Mouse (Mus musculus) cerebellum, adult 18-20 months (tissue): ENCODE measurements at regions not wholly inside any gene's neighbourhood (a gene's known extent, or its start where the extent isn't known, plus 50 kb on each side); places are given as distances from the start of the nearest gene placed in this dataset.
"Not testable (repeated sequence)": the region's sequence is repeated elsewhere in the genome, so short reads cannot be mapped to it uniquely, and the experiment has no call there.

Source experiments
- DNase-seq, 2 experiments: peaks; one replicate each; pipeline ENCODE4 v3.0.0; 2021

- peak; percentile 56 to 63 for DNase-seq
Measured at GRCm38 (mm10) chr12:69524337-69525035, 58.3 kb downstream of the Vcpkmt start.

- DNase-seq, result no peak
Measured at GRCm38 (mm10) chr12:69519869-69520268, 63.0 kb downstream of the Vcpkmt start.

DNA sequence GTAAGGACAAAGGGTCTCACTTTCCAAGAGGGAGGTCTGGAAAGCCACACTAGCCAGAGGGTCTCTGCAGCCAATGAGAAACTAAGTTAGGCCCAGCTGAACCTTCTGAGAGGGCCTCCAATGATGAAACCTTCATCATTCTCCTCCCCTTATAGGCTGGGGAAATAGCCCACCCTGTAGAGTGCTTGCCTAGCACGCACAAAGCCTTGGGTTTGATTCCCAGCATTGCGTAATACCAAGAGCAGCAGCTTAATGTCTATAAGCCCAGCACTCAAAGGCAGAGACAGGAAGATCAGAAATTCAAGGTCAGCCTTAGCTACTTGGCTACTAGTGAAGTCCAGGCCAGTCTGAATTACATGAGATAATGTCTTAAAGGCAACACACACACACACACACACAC, 63.8 kb downstream of the Vcpkmt start:
- DNase-seq, result no peak

DNA sequence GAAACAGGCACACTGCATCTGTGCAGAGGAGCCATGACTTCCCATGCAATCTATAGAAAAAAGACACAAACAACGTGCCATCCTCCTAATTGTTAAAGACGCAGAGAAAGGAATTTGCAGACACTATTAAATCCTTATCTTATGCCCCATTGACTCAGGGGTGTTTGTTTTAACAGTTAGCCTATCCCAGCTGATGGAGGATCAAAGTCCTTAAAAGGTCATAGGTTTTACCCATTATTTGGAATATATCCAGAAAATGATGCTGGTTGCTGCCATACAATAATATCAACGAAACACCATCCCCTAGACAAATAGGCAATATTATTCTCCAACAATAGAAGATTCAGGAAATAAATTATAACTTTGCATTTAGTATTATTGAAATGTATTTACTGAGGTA, 65.2 kb downstream of the Vcpkmt start:
- no peak for DNase-seq

- DNase-seq, result no peak
Measured at GRCm38 (mm10) chr12:69516314-69516916, 66.4 kb downstream of the Vcpkmt start.

DNA sequence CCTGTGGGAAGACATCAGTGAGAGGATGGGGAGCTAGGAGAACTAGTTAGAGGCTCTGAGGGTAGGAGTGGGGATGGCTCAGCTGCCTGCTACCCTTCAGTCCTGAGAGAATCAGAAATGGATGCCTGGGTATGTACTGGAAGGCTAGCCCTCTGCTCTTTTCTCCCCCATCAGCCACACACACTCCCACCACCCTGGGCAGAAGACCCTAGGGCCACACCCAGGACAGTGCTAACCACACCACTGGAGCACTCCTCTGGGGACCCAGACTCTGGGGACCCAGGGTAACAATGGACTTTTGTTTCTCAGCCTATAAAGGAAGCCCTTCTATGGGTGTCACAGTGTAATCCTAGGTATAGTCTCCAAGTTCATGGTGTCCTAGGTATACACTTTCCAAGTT, 67.0 kb downstream of the Vcpkmt start:
- no peak for DNase-seq

DNA sequence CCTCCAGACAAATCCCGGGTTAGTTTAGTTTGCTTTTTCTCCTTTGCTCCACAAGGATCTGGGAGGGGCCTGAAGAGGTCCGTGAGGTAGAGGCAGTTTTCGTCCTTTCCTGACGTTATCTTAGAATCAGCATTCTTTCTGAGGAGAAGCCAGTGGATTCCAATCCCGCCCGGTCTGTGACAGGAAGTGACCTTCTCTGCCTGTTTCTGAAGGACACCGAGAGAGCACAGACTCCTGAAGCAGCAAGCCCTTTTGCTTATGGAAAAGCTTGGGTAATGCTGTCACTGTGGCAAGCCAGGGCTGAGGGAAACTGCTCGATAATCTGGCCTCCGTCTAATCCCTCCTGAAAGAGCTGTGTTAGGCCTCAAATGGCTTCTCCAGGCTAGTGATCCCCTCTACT, 67.7 kb downstream of the Vcpkmt start:
- no peak for DNase-seq

- DNase-seq, result no peak
Measured at GRCm38 (mm10) chr12:69513166-69513565, 69.7 kb downstream of the Vcpkmt start.

GRCm38 (mm10) chr12:69510736-69511135, 72.1 kb downstream of the Vcpkmt start:
- no peak for DNase-seq

DNA sequence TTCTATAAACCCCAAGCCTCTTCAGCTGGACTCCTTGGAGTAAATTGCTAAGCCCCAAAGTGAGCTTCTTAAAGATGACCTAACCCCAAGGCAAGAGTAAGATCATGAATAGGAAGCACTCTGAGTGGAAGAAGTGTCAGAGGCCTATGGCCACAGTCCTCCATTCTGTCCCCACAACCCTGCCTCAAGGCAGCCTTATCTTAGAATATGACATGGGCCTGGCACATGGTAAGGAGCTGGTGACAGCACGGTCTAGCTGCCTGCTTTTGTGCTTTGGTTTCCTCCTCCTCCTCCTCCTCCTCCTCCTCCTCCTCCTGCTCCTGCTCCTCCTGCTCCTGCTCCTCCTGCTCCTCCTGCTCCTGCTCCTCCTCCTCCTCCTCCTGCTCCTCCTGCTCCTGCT, 73.6 kb downstream of the Vcpkmt start:
- not testable (repeated sequence) for DNase-seq

DNA sequence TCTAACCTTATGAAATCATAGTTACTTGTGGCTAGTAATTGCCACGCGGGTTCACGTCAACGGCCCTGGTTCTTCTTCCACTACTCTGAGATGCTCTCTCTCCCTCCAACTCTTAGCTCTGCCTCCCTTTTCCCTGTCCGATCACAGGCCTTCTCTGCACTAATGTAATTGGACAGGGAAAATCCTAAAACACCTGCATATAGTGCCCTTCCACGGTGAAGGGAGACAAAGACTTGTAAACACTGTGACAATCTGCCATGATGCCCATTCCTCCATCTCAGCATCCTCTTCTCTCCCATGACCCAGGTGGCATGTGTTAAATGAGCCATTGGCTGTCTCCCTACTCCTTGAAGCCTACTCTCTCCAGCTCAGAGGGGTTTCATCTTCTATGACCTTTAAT, 74.9 kb downstream of the Vcpkmt start:
- DNase-seq, result no peak

GRCm38 (mm10) chr12:69507333-69507732, 75.5 kb downstream of the Vcpkmt start:
- DNase-seq, result no peak

- no peak for DNase-seq
Measured at GRCm38 (mm10) chr12:69502706-69503070, 80.1 kb downstream of the Vcpkmt start.

DNA sequence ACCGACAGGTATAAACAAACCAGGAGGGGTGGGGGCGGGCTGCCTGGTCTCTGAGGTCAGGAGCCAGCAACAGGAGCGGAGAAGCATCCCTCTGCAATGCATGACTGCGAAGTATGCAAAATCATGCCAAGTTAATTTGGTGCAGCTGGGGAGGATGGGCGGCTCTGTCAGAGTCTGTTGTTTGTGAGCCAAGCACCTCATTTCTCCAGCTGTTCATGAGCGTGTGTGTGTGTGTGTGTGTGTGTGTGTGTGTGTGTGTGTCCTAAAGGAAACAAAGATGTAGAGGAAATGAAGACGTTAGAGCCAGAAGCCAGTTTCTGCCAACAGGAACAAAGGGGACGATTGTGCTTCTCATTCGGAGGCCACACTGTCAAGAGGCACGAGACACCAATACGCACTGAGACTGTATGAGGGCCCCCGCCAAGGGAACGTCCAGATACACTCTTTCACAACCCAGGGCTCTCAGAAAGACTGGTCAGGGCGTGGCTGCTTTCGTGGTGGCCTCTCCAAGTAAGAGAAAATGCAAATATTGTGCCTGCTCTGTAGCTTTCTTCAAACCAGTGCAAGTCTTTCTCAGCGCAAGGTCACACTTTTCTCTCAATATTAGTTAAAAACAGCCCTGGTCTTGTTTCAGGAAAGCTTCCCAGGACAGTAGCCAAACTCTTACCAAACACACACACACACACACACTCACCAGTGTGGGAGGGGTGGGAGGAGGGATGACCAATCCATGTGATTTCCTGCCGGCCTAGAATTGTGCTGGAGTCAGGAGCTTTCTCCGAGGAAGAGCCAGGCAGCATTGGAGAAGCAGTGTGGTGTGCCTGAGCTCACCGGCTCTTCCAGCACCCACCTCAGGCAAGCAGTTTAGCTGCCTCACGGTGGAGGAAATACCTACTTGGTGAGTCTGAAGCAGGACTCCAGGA, 80.8 kb downstream of the Vcpkmt start:
- peak; percentile 26 to 29 for DNase-seq

DNA sequence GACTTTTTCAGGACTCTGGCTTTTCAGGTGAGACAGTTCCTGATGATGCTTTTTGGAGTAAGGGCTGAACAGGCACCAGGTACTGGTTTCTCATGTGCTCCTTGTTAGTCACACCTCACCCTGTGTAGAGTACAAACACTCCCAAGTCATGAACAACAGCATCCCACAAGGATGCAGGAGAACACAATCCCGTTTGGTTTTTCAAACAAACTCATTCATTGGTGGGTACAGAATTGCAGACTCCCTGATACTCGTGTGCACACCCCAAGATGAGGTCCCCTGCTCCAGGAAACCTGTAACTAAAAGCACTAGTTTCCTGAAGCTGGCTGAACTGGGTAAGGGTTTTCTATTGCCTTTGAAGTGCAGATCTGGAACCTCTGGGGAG, 81.5 kb downstream of the Vcpkmt start:
- DNase-seq, result no peak

DNA sequence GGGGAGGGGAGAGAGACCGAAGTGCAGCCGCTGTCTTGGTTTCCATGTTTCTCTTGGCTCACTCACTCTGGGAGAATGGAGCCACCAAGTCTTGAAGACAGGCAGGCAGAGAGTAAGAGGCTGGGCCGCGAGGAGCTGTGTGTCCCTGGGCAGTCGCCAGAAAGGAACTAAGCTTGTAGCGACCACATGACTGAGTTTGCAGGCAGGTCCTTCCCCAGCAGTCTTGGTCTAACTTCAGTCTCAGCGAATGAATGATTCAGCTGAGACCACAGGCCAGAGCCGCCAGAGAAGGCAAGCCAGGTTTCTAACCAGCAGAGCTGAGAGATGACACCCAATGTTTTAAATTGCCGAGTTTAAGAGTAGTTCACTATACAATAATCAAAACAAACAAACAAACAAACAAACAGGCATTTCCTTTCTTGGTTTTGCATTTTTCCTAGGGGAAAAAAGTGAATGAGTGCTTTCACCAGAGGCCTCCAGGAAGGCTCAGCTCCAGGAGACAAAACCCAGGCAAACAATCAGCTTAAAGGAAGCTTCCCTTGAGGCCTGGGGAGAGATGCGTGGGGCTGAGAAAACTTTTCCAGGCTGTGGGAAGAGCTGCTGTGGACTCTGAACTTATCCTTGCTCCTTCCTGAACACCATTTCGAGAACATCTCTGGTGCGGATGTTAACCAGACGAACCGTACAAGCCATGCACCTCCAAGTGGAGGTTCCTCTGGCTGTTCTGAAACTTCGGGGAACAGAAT, 82.1 kb downstream of the Vcpkmt start:
- DNase-seq, result no peak

DNA sequence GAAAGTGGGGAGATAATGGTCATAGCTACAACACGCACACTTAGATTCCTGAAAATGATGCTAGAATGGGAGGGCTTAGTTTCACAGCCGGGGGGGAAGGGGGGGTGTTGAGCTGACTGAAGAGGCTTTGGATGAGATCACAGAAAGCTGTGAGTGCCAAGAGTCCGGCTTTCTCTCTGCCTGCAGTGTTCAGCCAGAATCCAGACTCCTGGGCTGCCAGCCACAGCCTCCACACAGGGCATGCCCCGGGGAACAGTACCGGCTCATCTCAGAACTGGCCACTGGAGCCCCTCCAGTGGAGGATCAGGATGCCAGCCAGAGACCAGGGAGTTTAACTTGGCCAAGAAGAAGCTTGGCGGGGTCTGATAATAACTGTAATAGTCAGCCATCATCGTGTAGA, 85.7 kb downstream of the Vcpkmt start:
- DNase-seq, result peak; percentile 71 to 79

- no peak for DNase-seq
Measured at GRCm38 (mm10) chr12:69496341-69496904, 86.4 kb downstream of the Vcpkmt start.

DNA sequence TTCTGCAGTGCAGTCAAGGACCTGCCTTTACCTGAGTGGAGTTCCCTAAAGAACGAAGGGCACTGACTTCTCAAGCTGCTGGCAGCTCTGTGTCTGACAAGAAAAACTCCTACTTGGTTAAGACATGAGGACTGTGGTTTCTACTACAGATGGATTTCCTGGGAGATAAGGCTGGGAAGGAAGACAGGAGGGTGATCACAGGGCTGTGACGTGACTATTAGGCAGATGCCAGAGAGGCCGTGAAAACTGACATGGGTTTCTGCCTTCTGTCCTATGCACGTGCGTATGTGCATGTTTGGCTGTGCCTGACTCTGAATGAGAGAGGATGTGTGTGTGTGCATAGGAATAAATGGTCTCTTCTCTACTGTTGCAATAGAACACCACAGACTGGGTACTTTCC, 87.1 kb downstream of the Vcpkmt start:
- DNase-seq, result no peak

GRCm38 (mm10) chr12:69494648-69495047, 88.2 kb downstream of the Vcpkmt start:
- DNase-seq, result no peak

GRCm38 (mm10) chr12:69489686-69490085, 93.1 kb downstream of the Vcpkmt start:
- DNase-seq, result no peak

- DNase-seq, result no peak
Measured at GRCm38 (mm10) chr12:69486903-69487302, 95.9 kb downstream of the Vcpkmt start.
